Mouse (Mus musculus) cerebellum, adult (tissue): Measurements from ENCODE around the gene Tinf2.
A peak's percentile ranks its signal among the peaks of the same experiment; 100 is the strongest.

ENCODE experiments used
- ATAC-seq: cut with Nextera tagmentation; 2 replicates; pipeline ENCODE4 v1.9.2; 2017; ENCODE audit warnings: mild to moderate bottlenecking, moderate library complexity, mixed read lengths; ENCODE audit not compliant: insufficient number of reproducible peaks, low FRiP score, low TSS enrichment

Gene Tinf2

GRCm38 (mm10) chr14:55706051-55706600 lies 24.5 kb upstream of the Tinf2 start:
- no peak for ATAC-seq

- no peak for ATAC-seq
These were observed 21.1 kb upstream of the Tinf2 start for GRCm38 (mm10) chr14:55702761-55703160.

DNA sequence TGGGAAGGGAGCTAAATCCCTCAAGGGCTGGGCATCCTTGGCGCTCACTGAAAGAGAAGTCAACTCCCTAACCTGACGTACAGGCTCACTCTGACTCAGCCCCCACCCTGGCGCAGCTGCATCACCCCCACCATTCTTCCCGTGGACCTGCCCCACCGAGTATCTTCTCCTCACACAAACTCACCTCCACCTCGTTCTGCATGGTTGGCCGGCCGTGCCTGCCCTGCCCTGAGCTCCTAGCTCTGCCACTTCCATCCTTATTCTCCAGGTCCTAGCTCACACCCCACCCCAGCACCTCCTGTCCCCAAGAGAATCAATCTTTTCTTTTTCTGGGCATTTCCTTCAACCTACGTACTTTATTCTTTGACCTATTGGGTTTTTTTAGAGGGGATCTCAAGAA lies 19.5 kb upstream of the Tinf2 start:
- no peak for ATAC-seq

DNA sequence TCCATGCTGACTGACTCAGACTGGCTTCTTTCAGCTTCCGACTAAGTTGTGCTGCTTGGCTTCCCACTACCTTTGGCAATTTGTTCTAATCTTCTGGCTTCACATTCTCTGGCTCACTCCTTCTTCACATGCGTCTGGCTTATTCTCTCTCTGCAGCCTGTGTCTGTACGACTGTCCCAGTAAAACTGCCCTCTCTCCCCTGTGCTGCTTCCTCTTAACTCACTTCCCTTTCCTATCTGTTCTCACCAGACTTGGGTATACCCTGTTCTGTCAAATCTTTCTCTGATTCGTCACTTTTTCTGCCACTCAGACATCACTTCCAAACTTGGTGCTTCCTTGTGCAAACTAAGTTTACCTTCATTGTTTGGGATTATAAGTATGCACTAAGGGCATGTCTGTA lies 15.6 kb upstream of the Tinf2 start:
- ATAC-seq = no peak

DNA sequence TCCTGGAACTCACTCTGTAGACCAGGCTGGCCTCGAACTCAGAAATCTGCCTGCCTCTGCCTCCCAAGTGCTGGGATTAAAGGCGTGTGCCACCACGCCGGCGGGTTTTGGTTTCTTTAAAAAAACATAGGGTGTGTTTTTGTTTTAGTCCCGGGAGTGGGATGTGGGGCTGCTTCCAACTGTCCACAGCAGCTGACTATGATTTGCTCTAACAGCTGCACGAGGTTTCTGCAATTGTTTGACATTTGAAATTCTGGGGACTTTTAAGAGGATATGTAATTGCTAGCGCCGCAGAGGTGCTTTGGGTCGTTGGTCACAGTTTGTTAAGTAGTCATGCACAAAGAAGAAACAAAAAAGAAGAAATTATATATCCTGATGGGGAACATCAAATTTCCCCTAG lies 7.8 kb upstream of the Tinf2 start:
- ATAC-seq = no peak

- peak; percentile 27; the same call in 1 of the 2 replicates for ATAC-seq
These were observed 486 bp upstream of the Tinf2 start for GRCm38 (mm10) chr14:55682118-55682493.

GRCm38 (mm10) chr14:55677615-55678014 lies 4.0 kb downstream of the Tinf2 start:
- ATAC-seq = no peak

GRCm38 (mm10) chr14:55672741-55673060 lies 8.9 kb downstream of the Tinf2 start:
- no peak for ATAC-seq

- peak; percentile 99 for ATAC-seq
These were observed 9.5 kb downstream of the Tinf2 start, which contains the start of the genes Gmpr2 and Nedd8 for GRCm38 (mm10) chr14:55671833-55672740. Gene Gmpr2, plus strand, starts transcription at chr14:55671941. Gene Nedd8, minus strand, starts transcription at chr14:55672124.

GRCm38 (mm10) chr14:55671486-55671832 lies 10.2 kb downstream of the Tinf2 start:
- peak; percentile 46; the same call in 1 of the 2 replicates for ATAC-seq

- no peak for ATAC-seq
These were observed 21.0 kb downstream of the Tinf2 start for GRCm38 (mm10) chr14:55660636-55661035.

DNA sequence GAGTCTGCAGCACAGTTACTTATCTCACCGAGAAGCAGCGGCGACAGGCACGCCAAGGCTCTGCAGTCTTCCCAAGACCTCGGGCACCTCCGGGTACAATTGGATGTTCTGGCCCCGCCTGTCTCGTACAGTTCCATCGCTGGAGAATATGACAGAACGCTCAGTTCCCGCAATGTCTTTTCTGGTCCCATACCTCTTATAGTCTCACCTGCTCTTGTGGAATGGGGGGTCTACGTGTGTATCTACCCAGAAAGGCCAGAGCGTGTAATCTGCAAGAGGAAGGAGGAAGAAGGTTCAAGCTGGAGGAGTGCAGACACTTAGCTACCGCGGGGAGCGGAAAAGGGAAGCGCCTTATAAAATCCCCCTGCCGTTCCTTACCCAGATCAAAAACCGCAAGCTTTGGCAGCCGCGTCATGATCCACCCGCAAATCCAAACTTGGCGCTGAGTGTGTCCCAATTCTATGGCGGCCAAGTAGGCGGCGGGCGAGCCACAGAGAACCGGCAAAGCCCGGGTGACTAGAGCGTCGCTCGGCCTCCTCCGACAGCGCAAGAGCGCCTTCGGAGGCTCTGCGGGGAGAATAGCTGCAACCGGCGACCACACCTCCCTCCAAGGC lies 21.6 kb downstream of the Tinf2 start, which contains the start of gene Mdp1:
Mdp1 (minus strand) TSS at position 549 of the 614 bp plus-strand sequence.
- peak; percentile 94 for ATAC-seq

DNA sequence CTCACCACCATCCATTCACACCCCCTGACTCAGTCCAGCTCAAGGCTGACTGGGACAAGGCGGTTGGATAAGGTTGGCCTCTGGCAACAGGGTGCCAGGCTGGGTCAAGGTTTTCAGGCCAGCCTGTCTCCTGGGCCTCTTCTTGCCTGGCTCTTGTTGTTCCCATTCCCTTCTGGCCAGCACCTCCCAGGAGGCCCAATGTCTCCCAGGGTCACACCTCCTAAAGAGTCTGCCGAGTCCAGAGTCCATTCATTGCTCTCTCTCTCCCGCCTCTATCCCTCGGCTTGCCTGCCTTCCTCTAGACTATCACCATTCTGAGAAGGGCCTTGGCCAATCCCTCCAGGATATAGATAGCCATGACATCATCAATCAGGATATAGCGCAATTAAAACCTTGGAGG lies 23.6 kb downstream of the Tinf2 start:
- no peak for ATAC-seq

DNA sequence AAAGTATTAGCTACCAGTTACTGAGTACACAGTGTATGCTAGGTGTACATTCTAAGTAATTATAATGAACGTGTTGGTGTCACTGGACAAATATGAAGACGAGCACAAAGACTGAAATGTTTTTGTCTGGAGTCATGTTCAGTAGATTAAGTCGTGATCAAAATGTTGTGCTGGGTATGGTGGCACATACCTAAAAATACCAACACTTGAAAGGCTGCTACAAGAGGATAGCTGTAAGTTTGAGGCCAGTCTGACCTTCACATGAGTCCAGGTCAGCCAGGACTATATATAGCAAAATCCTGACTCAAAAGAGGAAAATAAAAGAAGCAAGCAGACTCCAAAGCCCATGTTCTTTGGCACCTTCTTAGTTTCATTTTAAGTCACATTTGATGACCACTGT lies 24.7 kb downstream of the Tinf2 start:
- ATAC-seq = no peak

DNA sequence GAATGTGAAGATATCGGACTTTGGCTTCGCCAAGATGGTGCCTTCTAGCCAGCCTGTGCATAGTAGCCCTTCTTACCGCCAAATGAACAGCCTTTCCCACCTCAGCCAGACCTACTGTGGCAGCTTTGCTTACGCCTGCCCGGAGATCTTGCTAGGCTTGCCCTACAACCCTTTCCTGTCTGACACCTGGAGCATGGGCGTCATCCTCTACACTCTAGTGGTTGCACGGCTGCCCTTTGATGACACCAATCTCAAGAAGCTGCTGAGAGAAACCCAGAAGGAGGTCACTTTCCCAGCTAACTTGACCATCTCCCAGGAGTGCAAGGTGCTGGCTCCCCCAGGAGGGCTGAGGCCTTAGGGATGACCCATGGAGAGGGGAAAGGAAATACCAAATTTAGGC lies 30.1 kb downstream of the Tinf2 start:
- ATAC-seq = no peak

DNA sequence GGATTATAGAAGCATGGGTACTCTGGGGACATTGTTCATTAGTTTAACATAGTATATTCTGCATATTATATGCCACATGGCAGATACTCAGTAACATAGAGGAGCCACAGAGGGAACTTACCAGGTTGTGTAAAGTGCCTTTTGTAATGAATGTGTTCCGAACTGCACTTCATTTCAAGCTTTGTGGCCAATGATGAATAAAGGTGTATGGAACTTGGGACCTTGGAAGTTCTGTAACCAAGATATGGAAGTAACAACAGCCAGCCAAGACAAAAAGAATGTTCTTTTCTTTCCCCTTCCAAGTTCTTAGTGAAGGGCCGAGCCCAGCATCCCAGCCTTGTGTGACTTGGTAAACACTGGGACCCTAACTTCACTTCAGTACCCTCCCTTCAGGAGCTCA lies 31.7 kb downstream of the Tinf2 start, which contains the start of gene Tssk4:
Tssk4 (plus strand) TSS at position 301 of the 400 bp plus-strand sequence.
- no peak for ATAC-seq

- no peak for ATAC-seq
These were observed 37.2 kb downstream of the Tinf2 start for GRCm38 (mm10) chr14:55644261-55644888.

- ATAC-seq = peak; percentile 82
These were observed 38.3 kb downstream of the Tinf2 start, which contains the start of gene Tm9sf1 for GRCm38 (mm10) chr14:55643060-55643907. Gene Tm9sf1, minus strand, starts transcription at chr14:55643806.

DNA sequence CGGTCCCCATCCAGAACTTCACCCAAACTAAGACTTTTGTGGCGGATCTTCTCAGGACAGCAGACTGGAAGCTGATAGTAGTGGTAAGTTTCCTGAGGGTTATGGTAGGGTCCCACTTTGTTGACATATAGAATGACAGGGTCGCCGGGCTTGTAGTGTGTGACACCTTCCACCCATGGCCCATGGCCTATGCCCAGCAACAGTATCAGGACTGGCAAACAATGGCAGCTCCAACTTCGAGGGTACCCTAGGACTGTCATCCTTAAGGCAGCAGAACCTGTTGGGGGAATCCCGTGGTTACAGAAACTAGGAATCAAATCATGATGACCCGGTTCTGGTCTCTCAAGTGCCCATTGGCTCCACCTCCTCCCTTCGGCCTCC lies 39.0 kb downstream of the Tinf2 start:
- peak; percentile 10; the same call in 1 of the 2 replicates for ATAC-seq

DNA sequence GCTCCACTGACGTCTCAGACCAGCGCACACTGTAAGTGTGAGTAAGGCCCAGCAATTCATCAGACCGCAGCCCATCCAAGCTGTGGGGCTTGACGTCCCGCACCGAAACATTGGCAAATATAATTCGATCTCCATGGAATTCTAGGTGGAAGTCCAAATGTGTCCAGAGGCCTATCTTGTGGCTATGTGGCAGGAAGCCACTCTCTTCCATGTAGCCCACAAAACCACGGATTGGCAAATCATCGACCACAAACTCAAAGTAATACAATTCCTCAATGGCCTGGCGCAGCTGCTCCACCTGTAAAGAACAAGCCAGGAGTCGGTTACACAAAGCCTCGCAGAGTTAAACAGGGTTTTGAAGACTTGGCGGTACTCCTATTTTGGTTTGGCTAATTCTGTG lies 40.3 kb downstream of the Tinf2 start:
- ATAC-seq = no peak
